Mouse (Mus musculus) mouse embryonic stem cell (cell line): ENCODE data around the gene Qrfp.

Experiments used
- in situ Hi-C, 2 experiments: fragments of 300-500 bp; cut with MboI; formaldehyde crosslinking; loops; 1 replicate in 1 of 2; 3 replicates in 1 of 2; pipeline ENCODE4 v1.14.3; 2019 to 2020; ENCODE audit warnings: low sequenced_read_pairs in 2 of 2, low pct_unique_long_range_greater_than_20kb in 1 of 2, mixed read lengths in 1 of 2; ENCODE audit not compliant: unreplicated experiment in 1 of 2

Gene Qrfp

GRCm38 (mm10) chr2:31810444-31810843, at the start of gene Qrfp:
Gene Qrfp (minus strand): TSS chr2:31810580.
- in situ Hi-C loops, result no loop called here

- in situ Hi-C loops, result no loop called here
Observed at GRCm38 (mm10) chr2:31858500-31858899, 48.1 kb upstream of the Qrfp start.

GRCm38 (mm10) chr2:31857180-31857579, 46.8 kb upstream of the Qrfp start:
- in situ Hi-C loops, result no loop called here

GRCm38 (mm10) chr2:31855991-31856390, 45.6 kb upstream of the Qrfp start:
- in situ Hi-C loops, result no loop called here

- in situ Hi-C loops, result no loop called here
Observed at GRCm38 (mm10) chr2:31850141-31850540, 39.8 kb upstream of the Qrfp start.

GRCm38 (mm10) chr2:31847908-31848307, 37.5 kb upstream of the Qrfp start:
- in situ Hi-C loops, result no loop called here

GRCm38 (mm10) chr2:31846692-31847660, 36.6 kb upstream of the Qrfp start:
- in situ Hi-C loops, result no loop called here

GRCm38 (mm10) chr2:31845896-31846691, 35.7 kb upstream of the Qrfp start, which contains the start of gene Fibcd1:
Gene Fibcd1 (minus strand): TSS chr2:31846005.
- in situ Hi-C loops, result no loop called here

GRCm38 (mm10) chr2:31845512-31845895, 35.1 kb upstream of the Qrfp start:
- in situ Hi-C loops, result no loop called here

GRCm38 (mm10) chr2:31844729-31845136, 34.4 kb upstream of the Qrfp start:
- in situ Hi-C loops, result no loop called here

- in situ Hi-C loops, result no loop called here
Observed at GRCm38 (mm10) chr2:31838868-31839267, 28.5 kb upstream of the Qrfp start.

GRCm38 (mm10) chr2:31836985-31837384, 26.6 kb upstream of the Qrfp start:
- in situ Hi-C loops, result no loop called here

GRCm38 (mm10) chr2:31836091-31836490, 25.7 kb upstream of the Qrfp start:
- in situ Hi-C loops, result no loop called here

- in situ Hi-C loops, result no loop called here
Observed at GRCm38 (mm10) chr2:31828311-31828825, 18.0 kb upstream of the Qrfp start.

- in situ Hi-C loops, result no loop called here
Observed at GRCm38 (mm10) chr2:31827877-31828276, 17.5 kb upstream of the Qrfp start.

GRCm38 (mm10) chr2:31826094-31827085, 16.0 kb upstream of the Qrfp start:
- in situ Hi-C loops, result no loop called here

GRCm38 (mm10) chr2:31825469-31825911, 15.1 kb upstream of the Qrfp start:
- in situ Hi-C loops, result no loop called here
